Mouse (Mus musculus) forebrain, embryonic 11.5 days (tissue): ENCODE measurements around the gene Pitpnc1. TPM values are rescaled to one million over a fixed set of nuclear protein-coding genes. Genes with fewer than 3 reads are reported as not detected.

Experiments
- ATAC-seq: fragments of 200-750 bp; cut with Nextera tagmentation; replicated peaks from 2 replicates; pipeline ENCODE4 v1.8.0; 2017; ENCODE audit warnings: moderate TSS enrichment; ENCODE audit not compliant: low FRiP score
- DNase-seq: peaks from one replicate; pipeline ENCODE4 v3.0.0-alpha.2; 2017; ENCODE audit warnings: low spot score
- H3K27ac ChIP-seq: fragments of 300-500 bp; sonication (generic); 2 replicates; pipeline ENCODE4 v1.5.1; 2014; ENCODE audit warnings: low read depth, low read length
- H3K27me3 ChIP-seq: fragments of 300-500 bp; sonication (generic); 2 replicates; pipeline ENCODE4 v1.6.1; 2014; ENCODE audit warnings: mild to moderate bottlenecking, low read length, mixed read lengths; ENCODE audit not compliant: control insufficient read depth, insufficient read depth
- H3K36me3 ChIP-seq: fragments of 300-500 bp; sonication (generic); 2 replicates; pipeline ENCODE4 v1.6.1; 2014; ENCODE audit warnings: mild to moderate bottlenecking, low read length, moderate library complexity, mixed read lengths; ENCODE audit not compliant: control insufficient read depth, insufficient read depth
- H3K4me1 ChIP-seq: fragments of 300-500 bp; sonication (generic); replicated peaks from 2 replicates; pipeline ENCODE4 v1.6.1; 2014; ENCODE audit warnings: low read length, mixed read lengths; ENCODE audit not compliant: control insufficient read depth, insufficient read depth
- H3K4me2 ChIP-seq: fragments of 300-500 bp; sonication (generic); 2 replicates; pipeline ENCODE4 v1.6.1; 2014; ENCODE audit warnings: low read depth, mild to moderate bottlenecking, low read length, moderate library complexity, mixed read lengths; ENCODE audit not compliant: severe bottlenecking
- H3K4me3 ChIP-seq: fragments of 300-500 bp; sonication (generic); 2 replicates; pipeline ENCODE4 v1.5.1; 2014; ENCODE audit warnings: low read depth, low read length
- H3K9ac ChIP-seq: fragments of 300-500 bp; sonication (generic); 2 replicates; pipeline ENCODE4 v1.6.1; 2014; ENCODE audit warnings: low read length
- H3K9me3 ChIP-seq: fragments of 300-500 bp; sonication (generic); 2 replicates; pipeline ENCODE4 v1.6.1; 2016; ENCODE audit warnings: low read length, mixed read lengths; ENCODE audit not compliant: control insufficient read depth
- WGBS: fragments of 180-500 bp; shearing (Covaris S2); extraction: QIAGEN DNeasy Blood & Tissue Kit; methylation state at CpG from one replicate; pipeline ENCODE4 v1.1.7; 2014; 5-methylcytosine and 5-hydroxymethylcytosine counted together
- polyA plus RNA-seq: library from polyadenylated mRNA; unstranded; fragments of >200 nt; fragmentation: Nextera tagmentation; extraction: Ambion mirVana; gene quantifications from 2 replicates; pipeline ENCODE4 v1.2.1, GENCODE M21; 2014

Pitpnc1 gene
- polyA plus RNA-seq, 1 experiment from 2014 or later = 35.7 TPM

GRCm38 (mm10) chr11:107282481-107282880 lies 188.0 kb downstream of the Pitpnc1 start:
- ATAC-seq (no peak), DNase-seq (no peak)
- Histone ChIP-seq H3K27ac (no peak overlapping the region), H3K9ac (no peak overlapping the region), H3K4me3 (no peak overlapping the region), H3K4me1 (peaks cover 11% of the 10 kb centered on the region), H3K9me3 (no peaks in the 10 kb centered on the region), H3K27me3 (no peaks in the 10 kb centered on the region), H3K4me2 (no peak overlapping the region), H3K36me3 (no peaks in the 10 kb centered on the region)
- WGBS = 95% methylated on average over 7 of the region's 7 CpGs

GRCm38 (mm10) chr11:107279258-107279657 lies 191.2 kb downstream of the Pitpnc1 start:
- no peak for DNase-seq
- no peak for ATAC-seq
- WGBS = 8% methylated on average over 8 of the region's 8 CpGs

GRCm38 (mm10) chr11:107276898-107277297 lies 193.6 kb downstream of the Pitpnc1 start:
- Histone ChIP-seq H3K9ac (no peak overlapping the region), H3K27ac (no peak overlapping the region), H3K9me3 (no peaks in the 10 kb centered on the region), H3K27me3 (no peaks in the 10 kb centered on the region), H3K36me3 (no peaks in the 10 kb centered on the region), H3K4me3 (no peak overlapping the region), H3K4me1 (peaks cover 11% of the 10 kb centered on the region), H3K4me2 (no peak overlapping the region)
- WGBS = 72% methylated on average over 7 of the region's 7 CpGs
- DNase-seq = no peak
- ATAC-seq = no peak

More at GRCm38 (mm10) chr11:107279258-107279657, 191.2 kb downstream of the Pitpnc1 start:
- no peaks in the 10 kb centered on the region for H3K27me3 ChIP-seq
- H3K4me2 ChIP-seq = no peak overlapping the region
- H3K27ac ChIP-seq = no peak overlapping the region
- no peak overlapping the region for H3K4me3 ChIP-seq
- no peak overlapping the region for H3K9ac ChIP-seq
- no peaks in the 10 kb centered on the region for H3K36me3 ChIP-seq
- H3K9me3 ChIP-seq = no peaks in the 10 kb centered on the region
- H3K4me1 ChIP-seq = peaks cover 11% of the 10 kb centered on the region

GRCm38 (mm10) chr11:107276337-107276736 lies 194.2 kb downstream of the Pitpnc1 start:
- Histone ChIP-seq H3K9me3 (no peaks in the 10 kb centered on the region), H3K27me3 (no peaks in the 10 kb centered on the region), H3K27ac (no peak overlapping the region), H3K9ac (no peak overlapping the region), H3K4me3 (no peak overlapping the region), H3K4me1 (peaks cover 11% of the 10 kb centered on the region), H3K4me2 (no peak overlapping the region), H3K36me3 (no peaks in the 10 kb centered on the region)
- no peak for ATAC-seq
- 75% methylated on average over 3 of the region's 3 CpGs for WGBS
- DNase-seq = no peak

GRCm38 (mm10) chr11:107275902-107276301 lies 194.6 kb downstream of the Pitpnc1 start:
- ATAC-seq (0 out of 2 replicates have a peak, but pooled peaks have one; percentile 51), DNase-seq (peak; percentile 61)
- 35% methylated on average over 6 of the region's 6 CpGs for WGBS
- H3K4me2 ChIP-seq = no peak overlapping the region
- no peak overlapping the region for H3K27ac ChIP-seq
- no peaks in the 10 kb centered on the region for H3K9me3 ChIP-seq
- H3K27me3 ChIP-seq = no peaks in the 10 kb centered on the region
- no peak overlapping the region for H3K4me3 ChIP-seq
- H3K4me1 ChIP-seq = peaks cover 11% of the 10 kb centered on the region
- no peak overlapping the region for H3K9ac ChIP-seq
- no peaks in the 10 kb centered on the region for H3K36me3 ChIP-seq

- H3K4me3 ChIP-seq = no peak overlapping the region
- H3K36me3 ChIP-seq = no peaks in the 10 kb centered on the region
- peaks cover 2% of the 10 kb centered on the region; the same call in 1 of the 2 replicates for H3K4me1 ChIP-seq
- no peaks in the 10 kb centered on the region for H3K9me3 ChIP-seq
- no peak overlapping the region for H3K9ac ChIP-seq
- no peak overlapping the region for H3K27ac ChIP-seq
- no peak overlapping the region for H3K4me2 ChIP-seq
- ATAC-seq (no peak), DNase-seq (no peak)
- WGBS = 77% methylated on average over 9 of the region's 9 CpGs
- H3K27me3 ChIP-seq = no peaks in the 10 kb centered on the region
Measured at GRCm38 (mm10) chr11:107274206-107274605, 196.3 kb downstream of the Pitpnc1 start.

GRCm38 (mm10) chr11:107272351-107272975 lies 198.0 kb downstream of the Pitpnc1 start:
- no peak for ATAC-seq
- no peak for DNase-seq
- no peaks in the 10 kb centered on the region for H3K27me3 ChIP-seq
- no peaks in the 10 kb centered on the region for H3K4me1 ChIP-seq
- peaks cover 4% of the 10 kb centered on the region; the same call in 1 of the 2 replicates for H3K9me3 ChIP-seq
- no peak overlapping the region for H3K27ac ChIP-seq
- H3K4me3 ChIP-seq = no peak overlapping the region
- no peak overlapping the region for H3K9ac ChIP-seq
- WGBS = 86% methylated on average over 11 of the region's 11 CpGs
- H3K36me3 ChIP-seq = no peaks in the 10 kb centered on the region
- H3K4me2 ChIP-seq = no peak overlapping the region

- H3K4me1 ChIP-seq = no peaks in the 10 kb centered on the region
- H3K9me3 ChIP-seq = peaks cover 4% of the 10 kb centered on the region; the same call in 1 of the 2 replicates
- no peak for ATAC-seq
- H3K27ac ChIP-seq = no peak overlapping the region
- H3K27me3 ChIP-seq = no peaks in the 10 kb centered on the region
- H3K36me3 ChIP-seq = no peaks in the 10 kb centered on the region
- no peak for DNase-seq
- 93% methylated on average over 9 of the region's 9 CpGs for WGBS
- no peak overlapping the region for H3K4me3 ChIP-seq
- no peak overlapping the region for H3K4me2 ChIP-seq
- H3K9ac ChIP-seq = no peak overlapping the region
Measured at GRCm38 (mm10) chr11:107270564-107270963, 199.9 kb downstream of the Pitpnc1 start.

- peaks cover 2% of the 10 kb centered on the region; the same call in 1 of the 2 replicates for H3K4me1 ChIP-seq
- no peak overlapping the region for H3K4me3 ChIP-seq
- H3K36me3 ChIP-seq = no peaks in the 10 kb centered on the region
- no peak overlapping the region for H3K4me2 ChIP-seq
- ATAC-seq (no peak), DNase-seq (no peak)
- WGBS = 95% methylated on average over 3 of the region's 3 CpGs
- H3K27ac ChIP-seq = no peak overlapping the region
- no peak overlapping the region for H3K9ac ChIP-seq
- H3K9me3 ChIP-seq = peaks cover 4% of the 10 kb centered on the region; the same call in 1 of the 2 replicates
- no peaks in the 10 kb centered on the region for H3K27me3 ChIP-seq
Measured at GRCm38 (mm10) chr11:107267522-107267921, 203.0 kb downstream of the Pitpnc1 start.
